Mouse (Mus musculus) thymus, adult 2 months (tissue): ENCODE measurements at regions not wholly inside any gene's neighbourhood (a gene's known extent, or its start where the extent isn't known, plus 50 kb on each side); places are given as distances from the start of the nearest gene placed in this dataset.

ENCODE experiments used
- CTCF ChIP-seq: fragments of 200-500 bp; IDR thresholded peaks from 2 replicates; pipeline ENCODE4 v1.5.1; 2012; ENCODE audit warnings: mild to moderate bottlenecking, control low read depth, low read length, moderate library complexity, borderline replicate concordance; ENCODE audit not compliant: control insufficient read depth, poor library complexity, insufficient read depth; ENCODE audit errors: extremely low read depth
- POLR2A ChIP-seq: fragments of 200-500 bp; IDR thresholded peaks from 2 replicates; pipeline ENCODE4 v1.6.1; 2012; ENCODE audit warnings: mild to moderate bottlenecking, low read length, control low read depth, moderate library complexity; ENCODE audit not compliant: control insufficient read depth, poor library complexity, insufficient read depth; ENCODE audit errors: extremely low read depth

DNA sequence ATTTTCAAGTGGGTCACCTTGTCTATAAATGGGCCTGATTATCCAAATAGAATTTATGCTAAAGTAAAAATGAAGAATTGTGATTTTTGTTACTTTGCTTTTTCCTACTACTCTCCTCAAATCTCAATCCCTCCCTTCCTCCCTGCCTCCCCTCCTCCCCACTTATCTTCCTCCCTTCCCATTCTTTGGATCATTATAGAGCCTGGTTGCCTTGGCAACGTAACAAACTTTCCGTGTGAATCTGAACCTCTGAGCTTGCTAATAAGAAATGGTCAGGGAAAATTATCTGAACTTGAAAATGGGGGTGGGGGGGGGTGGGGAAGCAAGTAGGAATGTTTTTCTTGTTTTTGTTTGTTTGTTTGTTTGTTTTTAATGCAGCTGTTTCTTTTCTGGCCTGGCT, 217.5 kb downstream of the Gm19410 start:
- TF ChIP-seq CTCF (no peak), POLR2A (no peak)
